Mouse (Mus musculus): ENCODE results near the gene Wdfy4. TPM values are rescaled to one million over a fixed set of nuclear protein-coding genes. Genes with fewer than 3 reads are reported as not detected.

Wdfy4 gene
- polyA plus RNA-seq, 1 experiment: 0.48 TPM

DNA sequence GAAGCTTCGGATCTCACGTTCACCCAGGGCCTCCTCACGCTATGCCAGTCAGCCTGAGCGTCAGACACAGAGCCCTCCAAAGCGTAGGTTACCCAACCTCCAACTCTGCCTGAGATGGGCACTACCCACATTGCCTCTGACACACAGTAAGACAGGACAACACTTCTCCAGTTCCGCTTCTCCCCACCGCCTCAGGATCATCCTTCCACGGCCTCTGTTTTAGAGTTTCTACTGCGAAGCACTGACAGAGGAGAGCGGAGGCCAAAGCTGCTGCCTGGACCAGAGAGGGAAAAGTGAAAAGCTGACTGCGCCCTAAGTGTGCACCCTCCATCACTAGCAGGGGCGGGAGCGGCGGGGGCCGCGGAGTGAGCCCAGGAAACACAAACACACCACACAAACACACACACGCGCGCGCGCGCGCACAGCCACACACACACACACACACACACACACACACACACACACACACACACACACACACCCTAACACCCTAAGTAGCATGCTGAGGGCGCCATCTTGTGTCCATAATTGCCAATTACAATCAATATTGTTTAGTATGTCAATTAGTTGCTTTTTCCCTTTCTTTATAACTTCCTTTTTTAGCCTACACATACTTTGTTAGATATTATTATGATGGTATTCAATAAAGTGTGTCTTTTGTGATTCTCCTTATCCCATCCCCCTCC is 20.1 kb upstream of the Wdfy4 start:
- Histone ChIP-seq H3K27ac (replicated peaks; ENCODE audit: low read depth, low read length) (no peak overlapping the region), H3K4me3 (ENCODE audit: insufficient read depth, low read depth, low read length) (no peak overlapping the region), H3K4me1 (ENCODE audit: control insufficient read depth, insufficient read depth, insufficient read length, low read length) (no peaks in the 10 kb centered on the region)

DNA sequence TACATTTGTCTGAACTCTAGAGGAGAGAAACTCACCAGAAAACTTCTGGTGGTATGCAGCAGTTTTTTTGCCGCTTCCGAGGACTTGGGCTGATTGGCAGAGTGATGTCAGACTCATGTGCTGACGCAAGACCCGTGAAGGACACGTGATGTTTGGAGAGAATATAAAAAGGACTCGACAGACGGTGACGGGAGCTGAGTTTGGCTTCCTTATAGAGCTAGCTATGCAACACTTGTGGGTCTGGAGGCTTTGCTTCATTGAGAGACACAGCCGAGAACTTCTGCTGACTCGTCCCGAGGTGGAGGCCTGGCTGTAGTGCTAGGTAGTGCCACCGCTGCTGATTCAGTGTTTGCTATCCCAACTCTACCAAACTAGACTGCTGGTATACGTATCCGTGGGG is 18.5 kb upstream of the Wdfy4 start:
- Histone ChIP-seq H3K4me3 (ENCODE audit: insufficient read depth, low read depth, low read length) (no peak overlapping the region), H3K27ac (replicated peaks; ENCODE audit: low read depth, low read length) (no peak overlapping the region), H3K4me1 (ENCODE audit: control insufficient read depth, insufficient read depth, insufficient read length, low read length) (no peaks in the 10 kb centered on the region)

DNA sequence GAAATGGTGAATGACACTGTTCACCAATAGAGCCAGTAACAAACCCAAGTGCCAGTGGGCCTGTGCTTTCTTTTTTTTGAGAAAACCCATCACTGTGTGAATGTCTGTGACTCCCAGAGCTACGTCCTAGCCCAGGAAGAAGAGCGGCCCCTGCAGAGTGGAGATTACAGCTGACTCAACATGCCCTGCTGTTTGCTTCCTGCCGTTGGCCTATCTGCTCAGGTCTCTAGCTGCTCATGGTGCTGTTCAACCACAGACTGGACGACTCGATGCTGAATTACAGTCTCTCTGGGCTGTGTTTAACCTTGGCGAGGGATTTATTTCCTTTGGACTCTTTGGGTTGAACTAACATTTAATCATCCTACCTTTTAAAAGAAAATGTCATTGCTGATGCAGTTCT is 17.6 kb upstream of the Wdfy4 start:
- Histone ChIP-seq H3K27ac (replicated peaks; ENCODE audit: low read depth, low read length) (no peak overlapping the region), H3K4me1 (ENCODE audit: control insufficient read depth, insufficient read depth, insufficient read length, low read length) (no peaks in the 10 kb centered on the region), H3K4me3 (ENCODE audit: insufficient read depth, low read depth, low read length) (no peak overlapping the region)

DNA sequence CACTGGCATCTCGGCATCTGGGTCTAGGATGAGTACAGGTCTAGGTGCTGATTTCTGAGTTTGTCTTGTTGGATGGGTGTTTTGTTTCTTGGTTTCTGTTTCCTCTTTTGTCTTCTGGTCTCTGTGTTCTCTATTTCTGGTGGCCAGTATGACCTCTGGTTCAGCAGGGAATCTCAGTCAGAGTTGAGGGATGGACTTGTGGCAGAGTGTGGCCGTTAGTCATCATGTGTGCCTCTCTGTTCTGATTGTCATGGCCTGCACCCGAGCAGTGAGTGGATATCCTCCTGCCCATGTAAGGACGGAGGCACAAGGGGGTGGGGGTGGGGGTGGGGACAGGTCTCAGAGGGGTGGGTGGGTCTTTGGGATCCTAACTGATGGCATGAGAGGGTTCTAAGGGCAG is 16.9 kb upstream of the Wdfy4 start:
- Histone ChIP-seq H3K4me1 (ENCODE audit: control insufficient read depth, insufficient read depth, insufficient read length, low read length) (no peaks in the 10 kb centered on the region), H3K4me3 (ENCODE audit: insufficient read depth, low read depth, low read length) (no peak overlapping the region), H3K27ac (replicated peaks; ENCODE audit: low read depth, low read length) (no peak overlapping the region)

DNA sequence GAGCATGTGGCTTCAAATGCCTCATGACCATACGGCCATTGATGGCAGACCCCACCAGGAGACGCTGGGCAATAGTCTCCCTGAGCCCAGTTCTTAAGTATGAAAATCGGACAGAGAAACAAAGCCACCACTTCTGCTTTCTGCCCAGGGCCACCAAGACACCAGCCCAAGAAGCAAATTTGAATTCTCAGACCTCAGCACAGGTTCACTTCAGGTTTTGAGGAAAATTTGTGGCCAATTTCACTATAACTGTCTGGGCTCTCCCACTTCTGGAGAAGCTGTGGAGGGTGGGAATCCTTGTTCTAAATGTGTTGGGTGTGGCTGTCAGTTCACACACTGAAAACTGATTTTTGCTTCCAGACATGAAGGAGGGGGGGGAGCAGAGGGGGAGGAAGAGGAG is 8.9 kb upstream of the Wdfy4 start:
- peak overlapping the region; percentile 74 for H3K27ac ChIP-seq (replicated peaks; ENCODE audit: low read depth, low read length)
- H3K4me1 ChIP-seq (ENCODE audit: control insufficient read depth, insufficient read depth, insufficient read length, low read length): no peaks in the 10 kb centered on the region
- no peak overlapping the region for H3K4me3 ChIP-seq (ENCODE audit: insufficient read depth, low read depth, low read length)

DNA sequence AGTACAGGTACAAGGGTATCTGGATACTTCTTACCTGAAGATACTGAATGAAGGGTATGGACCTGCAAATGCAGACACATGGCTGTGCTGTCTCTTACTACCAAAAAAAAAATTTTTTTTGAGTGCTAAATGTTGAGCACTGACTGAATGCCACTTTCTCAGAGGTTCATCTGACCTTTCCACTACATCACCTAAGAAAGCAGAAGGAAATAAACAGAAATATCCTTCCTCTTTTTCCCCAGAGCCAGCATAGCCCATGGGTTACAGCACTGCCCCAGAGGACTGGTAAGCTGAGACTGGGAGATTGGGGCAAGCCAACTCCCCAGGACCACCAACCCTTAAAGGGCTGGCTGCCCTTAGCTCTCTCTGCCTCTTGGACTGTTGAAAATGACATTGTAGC is 8.5 kb upstream of the Wdfy4 start:
- Histone ChIP-seq H3K4me3 (ENCODE audit: insufficient read depth, low read depth, low read length) (no peak overlapping the region), H3K4me1 (ENCODE audit: control insufficient read depth, insufficient read depth, insufficient read length, low read length) (no peaks in the 10 kb centered on the region), H3K27ac (replicated peaks; ENCODE audit: low read depth, low read length) (peak overlapping the region; percentile 74)

DNA sequence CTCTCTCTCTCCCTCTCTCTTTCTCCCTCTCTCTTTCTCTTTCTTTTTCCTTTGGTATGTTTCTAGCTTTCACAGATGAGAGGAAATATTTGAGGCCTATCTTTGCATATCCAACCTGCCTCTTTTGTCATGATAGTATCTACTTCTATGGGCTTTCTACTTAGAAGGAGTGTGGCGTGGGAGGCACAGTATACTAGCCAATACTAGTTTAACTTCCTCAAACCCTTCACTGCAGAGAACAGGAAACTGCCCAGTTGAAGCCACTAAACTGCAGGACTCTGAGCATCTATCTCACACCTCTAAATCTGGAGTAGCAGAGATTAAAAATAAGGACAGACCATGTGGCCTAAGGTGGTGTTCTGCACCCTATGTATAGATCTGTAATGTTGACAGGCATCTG is 5.3 kb upstream of the Wdfy4 start:
- Histone ChIP-seq H3K4me3 (ENCODE audit: insufficient read depth, low read depth, low read length) (no peak overlapping the region), H3K27ac (replicated peaks; ENCODE audit: low read depth, low read length) (no peak overlapping the region), H3K4me1 (ENCODE audit: control insufficient read depth, insufficient read depth, insufficient read length, low read length) (no peaks in the 10 kb centered on the region)

DNA sequence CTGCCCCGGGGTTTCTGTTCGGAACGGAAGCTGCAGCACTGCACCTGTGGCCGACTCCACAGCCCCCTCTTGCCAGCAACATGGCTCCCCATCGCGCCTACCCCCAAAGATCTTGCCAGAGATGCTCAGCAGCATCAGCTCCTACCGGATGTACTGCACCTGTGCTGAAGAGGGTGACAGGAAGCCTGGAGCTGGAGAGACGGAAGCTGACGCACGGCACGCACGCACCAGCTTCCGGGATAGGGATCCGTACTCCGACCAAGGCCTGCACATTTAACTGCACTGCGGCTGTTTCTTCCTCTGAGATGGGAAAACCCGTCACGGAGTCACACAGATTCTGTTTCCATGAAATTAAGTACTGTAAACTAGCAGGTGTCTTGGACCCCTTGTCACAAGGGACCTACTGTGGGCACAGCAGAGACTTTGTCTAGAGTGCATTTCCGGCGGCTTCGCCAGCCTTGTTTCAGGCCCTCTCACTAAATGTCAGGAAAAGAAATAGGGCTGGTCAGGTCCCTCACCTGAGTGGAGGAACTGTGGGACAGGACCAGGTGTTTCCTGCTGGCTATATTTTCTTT is 4.6 kb upstream of the Wdfy4 start:
- Histone ChIP-seq H3K27ac (replicated peaks; ENCODE audit: low read depth, low read length) (no peak overlapping the region), H3K4me3 (ENCODE audit: insufficient read depth, low read depth, low read length) (no peak overlapping the region), H3K4me1 (ENCODE audit: control insufficient read depth, insufficient read depth, insufficient read length, low read length) (no peaks in the 10 kb centered on the region)

DNA sequence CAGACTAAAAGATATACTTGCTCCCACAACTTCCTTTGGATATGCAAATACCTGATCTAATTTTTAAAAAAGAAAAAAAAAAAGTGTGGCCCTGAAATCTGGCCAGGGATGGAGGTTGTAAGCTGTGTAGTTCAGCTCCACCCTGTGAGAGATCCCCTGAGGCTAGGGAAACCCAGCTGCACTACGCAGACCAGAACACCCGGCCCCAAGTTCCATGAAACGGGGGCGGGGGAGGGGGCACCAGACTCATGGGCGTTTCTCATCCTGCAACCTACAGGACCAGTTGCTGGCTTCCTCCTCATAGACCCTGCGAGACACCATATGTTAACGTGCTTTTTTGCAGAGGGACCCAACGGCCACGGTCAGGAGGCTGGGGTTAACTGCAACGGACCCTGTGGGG is 3.9 kb upstream of the Wdfy4 start:
- Histone ChIP-seq H3K4me3 (ENCODE audit: insufficient read depth, low read depth, low read length) (no peak overlapping the region), H3K4me1 (ENCODE audit: control insufficient read depth, insufficient read depth, insufficient read length, low read length) (no peaks in the 10 kb centered on the region), H3K27ac (replicated peaks; ENCODE audit: low read depth, low read length) (no peak overlapping the region)

DNA sequence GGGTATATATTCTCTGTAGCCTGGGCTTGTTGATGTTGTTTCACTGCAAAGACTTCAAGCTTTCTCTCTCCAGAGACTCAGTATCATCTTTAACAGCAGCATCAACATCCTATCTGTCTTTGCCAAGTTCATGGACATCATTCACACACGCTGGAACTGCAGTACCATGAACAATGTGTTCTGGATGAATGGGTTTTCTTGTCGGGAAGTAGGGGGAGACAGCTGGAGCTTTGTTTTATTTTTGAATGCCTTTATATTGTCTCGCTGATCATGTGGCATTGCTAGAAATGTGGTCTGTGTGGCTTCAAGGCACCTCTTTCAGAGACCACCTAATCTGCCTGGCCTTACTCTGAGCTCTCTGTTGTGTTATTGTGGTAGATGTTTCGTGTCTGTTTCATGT is 1.9 kb upstream of the Wdfy4 start:
- no peaks in the 10 kb centered on the region for H3K4me1 ChIP-seq (ENCODE audit: control insufficient read depth, insufficient read depth, insufficient read length, low read length)
- no peak overlapping the region for H3K4me3 ChIP-seq (ENCODE audit: insufficient read depth, low read depth, low read length)
- no peak overlapping the region for H3K27ac ChIP-seq (replicated peaks; ENCODE audit: low read depth, low read length)

DNA sequence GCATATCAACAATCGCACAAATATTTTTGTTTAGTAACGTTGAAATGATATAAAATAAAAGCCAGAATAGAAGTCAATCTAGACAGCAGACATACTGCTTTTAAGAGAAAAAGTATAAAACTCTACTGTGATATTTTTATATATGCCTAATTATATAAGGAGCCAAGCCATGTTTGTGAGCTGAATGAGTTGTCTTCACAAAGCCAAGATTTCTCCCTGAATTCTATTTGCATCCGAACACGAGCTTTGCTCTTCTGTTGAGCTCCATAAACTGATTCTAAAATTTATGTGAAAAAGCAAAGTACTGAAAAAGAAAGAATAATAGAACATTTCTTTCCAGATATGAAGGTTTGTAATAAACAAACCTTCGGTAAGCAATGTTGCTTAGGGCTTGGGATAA is 5.2 kb downstream of the Wdfy4 start:
- no peak overlapping the region for H3K4me3 ChIP-seq (ENCODE audit: insufficient read depth, low read depth, low read length)
- H3K27ac ChIP-seq (replicated peaks; ENCODE audit: low read depth, low read length): no peak overlapping the region
- no peaks in the 10 kb centered on the region for H3K4me1 ChIP-seq (ENCODE audit: control insufficient read depth, insufficient read depth, insufficient read length, low read length)

DNA sequence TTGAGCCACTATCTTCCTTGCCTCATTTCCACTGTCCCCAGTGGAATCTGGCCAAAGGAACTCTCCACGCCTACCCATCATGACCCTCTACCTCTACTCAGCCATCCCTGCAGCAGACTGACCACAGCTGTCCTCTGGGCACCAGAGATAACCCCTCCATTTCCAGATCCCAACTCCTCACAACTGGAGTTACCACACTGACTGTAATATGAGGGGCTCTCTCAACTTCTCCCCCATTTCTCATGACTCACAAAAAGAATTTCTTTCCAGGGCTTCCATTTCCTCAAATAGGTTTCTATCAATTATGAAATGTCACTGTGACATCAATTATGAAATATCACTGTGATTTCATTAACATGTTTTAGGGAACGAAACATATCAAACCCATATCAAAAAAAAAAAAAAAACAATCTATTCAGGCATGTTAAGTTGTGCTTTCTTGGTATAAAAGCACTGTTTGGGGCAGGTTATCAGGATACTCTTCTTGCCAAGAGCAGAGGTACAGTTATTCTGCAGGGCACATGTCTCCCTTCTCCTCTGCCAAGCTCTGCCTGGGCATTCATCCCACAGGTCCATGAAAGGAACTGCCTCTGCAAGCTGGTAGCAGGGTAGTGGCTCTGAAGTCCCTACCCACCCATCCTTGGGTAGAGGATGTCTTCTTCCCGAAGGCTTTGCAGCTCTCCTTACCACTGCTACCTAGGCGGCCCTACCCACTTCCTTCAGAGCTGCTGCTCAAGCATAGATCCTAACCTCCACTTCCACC is 10.1 kb downstream of the Wdfy4 start:
- no peaks in the 10 kb centered on the region for H3K4me1 ChIP-seq (ENCODE audit: control insufficient read depth, insufficient read depth, insufficient read length, low read length)
- no peak overlapping the region for H3K27ac ChIP-seq (replicated peaks; ENCODE audit: low read depth, low read length)
- H3K4me3 ChIP-seq (ENCODE audit: insufficient read depth, low read depth, low read length): no peak overlapping the region

DNA sequence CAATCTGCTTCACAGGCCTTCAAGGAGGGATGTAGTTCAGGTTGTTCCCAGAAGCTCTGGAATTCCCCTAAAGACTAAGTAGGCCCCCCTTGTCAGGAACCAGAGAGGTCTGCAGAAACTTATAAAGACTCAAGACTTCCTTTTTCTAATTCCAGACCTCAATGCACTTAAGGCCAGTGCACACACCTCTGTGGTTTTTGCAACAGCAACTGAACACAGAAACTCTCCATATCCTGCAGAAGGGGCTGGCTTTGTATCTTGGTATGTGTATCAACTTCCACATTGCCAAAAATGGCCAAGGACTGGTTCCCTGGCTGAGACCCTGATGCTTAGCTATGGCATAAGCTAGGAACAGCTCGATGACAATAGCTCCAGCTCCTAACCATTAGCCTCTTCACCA is 13.4 kb downstream of the Wdfy4 start:
- Histone ChIP-seq H3K4me3 (ENCODE audit: insufficient read depth, low read depth, low read length) (no peak overlapping the region), H3K4me1 (ENCODE audit: control insufficient read depth, insufficient read depth, insufficient read length, low read length) (no peaks in the 10 kb centered on the region), H3K27ac (replicated peaks; ENCODE audit: low read depth, low read length) (no peak overlapping the region)

DNA sequence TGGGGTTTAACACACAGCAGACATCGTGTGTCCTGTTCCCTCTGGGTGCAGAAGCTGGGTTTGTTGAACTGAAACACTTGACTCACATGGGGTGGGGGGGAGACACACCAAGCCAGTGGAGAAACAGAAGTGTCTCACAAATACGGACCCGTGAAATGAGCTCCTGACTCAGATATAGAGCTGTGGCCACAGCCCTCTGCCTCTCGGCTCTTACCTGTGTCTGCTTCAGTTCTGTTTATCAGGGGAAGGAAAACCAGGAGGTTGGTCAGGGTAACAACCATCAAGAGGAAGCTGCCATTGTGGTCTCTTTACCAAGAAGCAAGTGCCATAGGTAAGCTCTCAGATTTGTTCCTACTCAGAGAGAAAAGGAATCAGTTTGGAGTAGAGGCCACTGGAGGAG is 16.6 kb downstream of the Wdfy4 start:
- Histone ChIP-seq H3K4me3 (ENCODE audit: insufficient read depth, low read depth, low read length) (no peak overlapping the region), H3K27ac (replicated peaks; ENCODE audit: low read depth, low read length) (no peak overlapping the region), H3K4me1 (ENCODE audit: control insufficient read depth, insufficient read depth, insufficient read length, low read length) (no peaks in the 10 kb centered on the region)

DNA sequence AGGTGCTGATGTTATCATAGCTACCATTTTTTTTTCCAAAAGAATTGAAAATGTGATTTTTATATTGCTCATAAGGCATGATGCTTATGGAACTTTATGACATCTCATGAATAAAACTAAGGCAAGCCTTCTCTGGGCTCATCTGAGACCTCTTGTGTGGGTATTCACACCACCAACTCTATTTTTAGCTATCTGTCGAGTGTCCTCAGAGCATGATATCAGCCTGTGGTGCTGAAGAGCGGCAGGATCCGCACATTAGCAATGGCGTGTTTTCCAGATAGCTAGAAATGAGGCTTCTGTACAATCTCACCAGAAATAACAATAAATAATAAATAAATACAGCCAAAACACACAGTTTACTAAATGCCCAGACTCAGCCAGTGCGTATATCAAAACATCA is 23.1 kb downstream of the Wdfy4 start:
- Histone ChIP-seq H3K4me1 (ENCODE audit: control insufficient read depth, insufficient read depth, insufficient read length, low read length) (no peaks in the 10 kb centered on the region), H3K27ac (replicated peaks; ENCODE audit: low read depth, low read length) (no peak overlapping the region), H3K4me3 (ENCODE audit: insufficient read depth, low read depth, low read length) (no peak overlapping the region)

DNA sequence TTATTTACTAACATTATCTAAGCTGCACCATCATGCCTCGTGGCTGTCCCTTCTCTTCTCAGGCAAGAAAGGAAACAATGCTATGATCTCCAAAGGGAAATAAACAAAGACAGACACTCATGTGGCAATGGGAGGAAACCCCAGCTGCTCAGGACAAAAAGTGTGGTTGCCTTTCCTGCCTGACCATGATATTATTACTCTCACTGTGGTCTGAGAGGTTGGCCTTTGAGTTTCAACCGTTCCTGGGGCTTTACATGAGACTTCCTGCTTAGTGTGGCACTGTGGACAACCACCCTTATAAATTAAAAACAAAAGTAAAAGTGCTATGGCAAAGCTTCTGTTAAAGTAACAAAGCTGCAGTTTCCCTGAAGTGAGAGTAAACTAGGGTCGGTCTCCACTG is 27.0 kb downstream of the Wdfy4 start:
- no peak overlapping the region for H3K4me3 ChIP-seq (ENCODE audit: insufficient read depth, low read depth, low read length)
- H3K4me1 ChIP-seq (ENCODE audit: control insufficient read depth, insufficient read depth, insufficient read length, low read length): no peaks in the 10 kb centered on the region
- no peak overlapping the region for H3K27ac ChIP-seq (replicated peaks; ENCODE audit: low read depth, low read length)
